Mouse (Mus musculus) ES-Bruce4 (cell line): ENCODE data around the gene Pde5a.

Source experiments
- CTCF ChIP-seq: IDR thresholded peaks from one replicate; pipeline ENCODE4 v1.8.1; 2011; ENCODE audit warnings: low read depth, low read length
- EP300 ChIP-seq: IDR thresholded peaks from 2 replicates; pipeline ENCODE4 v1.6.1; 2011; ENCODE audit warnings: low read depth, low read length; ENCODE audit not compliant: insufficient read depth
- POLR2A ChIP-seq: IDR thresholded peaks from one replicate; pipeline ENCODE4 v1.8.1; 2011; ENCODE audit warnings: low read length; ENCODE audit not compliant: insufficient read depth

DNA sequence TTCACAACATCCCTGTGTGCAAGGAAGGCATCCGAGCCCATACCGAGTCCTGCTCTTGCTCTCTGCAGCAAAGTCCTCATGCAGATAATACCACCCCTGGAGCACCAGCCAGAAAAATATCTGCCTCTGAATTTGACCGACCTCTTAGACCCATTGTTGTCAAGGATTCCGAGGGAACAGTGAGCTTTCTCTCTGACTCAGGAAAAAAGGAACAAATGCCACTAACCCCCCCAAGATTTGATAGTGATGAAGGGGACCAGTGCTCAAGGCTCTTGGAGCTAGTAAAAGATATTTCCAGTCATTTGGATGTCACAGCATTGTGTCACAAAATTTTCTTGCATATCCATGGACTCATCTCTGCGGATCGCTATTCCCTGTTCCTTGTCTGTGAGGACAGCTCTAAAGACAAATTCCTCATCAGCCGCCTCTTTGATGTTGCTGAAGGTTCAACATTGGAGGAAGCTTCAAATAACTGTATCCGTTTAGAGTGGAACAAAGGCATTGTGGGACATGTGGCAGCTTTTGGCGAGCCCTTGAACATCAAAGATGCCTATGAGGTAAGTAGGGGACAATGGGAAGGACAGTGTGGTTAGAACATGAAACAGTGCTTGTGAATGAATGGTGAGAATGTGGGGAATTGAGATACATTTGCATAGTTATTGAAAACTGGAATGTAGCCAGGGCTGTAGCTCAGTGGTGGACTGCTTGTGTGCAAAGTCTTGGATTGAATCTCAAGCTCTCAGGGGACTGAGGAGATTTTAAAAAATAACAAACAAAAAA lies 19.4 kb downstream of the Pde5a start:
- no peak for TF ChIP-seq CTCF
- no peak for TF ChIP-seq POLR2A
- no peak for TF ChIP-seq EP300
